Mouse (Mus musculus): ENCODE data around the gene Gpr146.
"Not testable (repeated sequence)": the region's sequence is repeated elsewhere in the genome, so short reads cannot be mapped to it uniquely, and the experiment has no call there.

Gene Gpr146

GRCm38 (mm10) chr5:139381586-139382513, 4.4 kb downstream of the Gpr146 start:
- no peak for DNase-seq (ENCODE audit: low read depth, low spot score)

DNA sequence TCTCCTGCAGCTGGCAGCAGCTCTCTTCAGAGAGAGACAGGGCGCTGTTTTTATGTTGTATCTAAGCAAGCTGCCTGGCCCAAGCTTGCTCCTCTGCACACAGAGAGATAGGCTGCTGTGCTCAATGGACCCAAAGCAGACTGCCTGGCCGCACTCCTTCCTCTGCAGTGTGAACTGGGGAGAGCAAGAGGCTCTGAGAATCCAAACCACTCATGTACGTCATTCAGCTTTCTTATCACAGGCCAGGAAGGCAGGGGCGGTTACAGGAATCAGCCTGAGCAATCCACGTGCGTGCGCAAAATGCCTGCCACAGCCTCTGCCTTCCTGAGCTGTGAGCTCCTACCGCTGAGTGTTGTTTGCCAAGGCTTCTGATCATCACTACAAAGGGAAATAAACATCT, 5.3 kb downstream of the Gpr146 start:
- no peak for DNase-seq (ENCODE audit: low read depth, low spot score)

DNA sequence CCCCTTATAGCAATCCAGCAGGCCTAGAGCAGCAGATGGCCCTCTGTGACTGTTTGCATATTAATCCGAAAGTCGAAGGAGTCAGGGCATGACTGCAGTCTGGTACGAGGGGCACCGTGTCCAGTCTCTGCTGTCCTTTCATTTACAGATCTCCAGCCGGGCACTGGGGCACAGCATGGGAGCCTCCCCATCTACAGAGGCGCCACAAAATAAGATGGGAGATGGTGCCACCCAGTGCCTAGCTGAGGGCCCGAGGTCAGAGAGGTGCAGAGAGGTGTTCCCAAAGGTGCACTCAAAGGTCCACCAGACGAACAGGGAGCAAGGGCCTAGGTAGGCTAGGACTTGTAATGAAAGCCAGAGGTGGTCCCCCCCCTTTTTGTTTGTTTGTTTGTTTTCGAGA, 5.7 kb downstream of the Gpr146 start:
- no peak for DNase-seq (ENCODE audit: low read depth, low spot score)

GRCm38 (mm10) chr5:139384531-139384930, 7.0 kb downstream of the Gpr146 start:
- no peak for DNase-seq (ENCODE audit: low read depth, low spot score)

DNA sequence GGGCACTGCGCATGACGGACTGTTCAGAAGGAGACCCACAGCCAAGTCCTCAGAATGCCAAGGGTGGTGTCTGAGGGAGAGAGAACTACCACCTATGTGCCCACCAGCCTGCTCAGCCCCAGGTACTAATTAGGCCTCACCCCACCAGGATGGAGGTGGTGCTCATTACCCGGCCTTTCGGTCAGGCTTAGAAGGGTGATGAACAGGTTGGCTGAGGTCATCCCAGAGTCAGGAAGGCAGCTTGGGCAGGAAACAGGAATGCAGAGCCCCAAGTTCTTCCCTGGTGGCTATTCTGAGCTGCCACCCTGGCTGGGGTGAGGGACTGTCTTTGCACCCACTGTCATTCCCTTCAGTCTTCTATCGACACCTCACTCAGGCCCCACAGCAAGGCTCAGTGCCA, 8.6 kb downstream of the Gpr146 start:
- no peak for DNase-seq (ENCODE audit: low read depth, low spot score)

DNA sequence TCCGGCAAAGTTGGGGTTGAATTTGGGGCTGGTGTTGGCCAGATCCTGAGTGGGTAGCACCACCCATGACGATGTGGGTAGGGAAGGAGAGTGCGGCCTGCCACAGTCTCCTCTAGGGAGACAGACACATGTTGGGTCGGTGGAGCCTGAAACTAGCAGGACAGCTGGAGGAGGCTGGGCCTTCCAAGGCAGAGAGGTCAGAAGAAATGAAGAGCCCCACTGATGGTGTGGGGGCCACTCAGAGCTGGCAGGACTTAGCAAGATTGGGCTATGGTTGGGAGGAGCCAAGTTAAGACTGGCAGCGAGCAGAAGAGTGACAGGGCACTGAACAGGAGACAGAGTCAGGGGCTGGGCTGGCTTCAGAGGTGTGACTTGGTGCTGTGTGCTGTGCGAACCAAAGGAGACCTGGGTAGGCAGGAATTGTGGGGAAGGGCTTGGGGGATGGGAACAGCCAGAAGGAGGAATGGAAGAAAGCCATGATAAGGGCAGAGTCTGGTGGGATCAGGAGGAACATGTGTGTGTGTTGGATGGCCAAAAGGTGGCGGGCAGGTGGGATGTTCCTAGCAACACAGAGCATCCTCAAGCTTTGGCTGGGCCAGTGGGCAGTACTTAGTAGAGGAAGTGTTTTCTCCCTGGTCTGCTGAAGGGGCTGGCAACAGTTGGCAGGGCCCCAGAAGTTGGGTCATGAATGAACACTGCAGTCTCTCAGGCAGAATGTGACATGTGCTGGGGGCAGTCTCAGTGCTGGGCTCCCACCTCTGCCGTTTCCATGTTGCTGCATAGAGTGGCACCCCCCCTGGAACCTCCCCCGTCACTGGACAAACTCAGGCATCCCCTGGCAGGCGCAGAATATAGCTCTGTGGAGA, 10.1 kb downstream of the Gpr146 start:
- DNase-seq (ENCODE audit: low read depth, low spot score), result no peak

DNA sequence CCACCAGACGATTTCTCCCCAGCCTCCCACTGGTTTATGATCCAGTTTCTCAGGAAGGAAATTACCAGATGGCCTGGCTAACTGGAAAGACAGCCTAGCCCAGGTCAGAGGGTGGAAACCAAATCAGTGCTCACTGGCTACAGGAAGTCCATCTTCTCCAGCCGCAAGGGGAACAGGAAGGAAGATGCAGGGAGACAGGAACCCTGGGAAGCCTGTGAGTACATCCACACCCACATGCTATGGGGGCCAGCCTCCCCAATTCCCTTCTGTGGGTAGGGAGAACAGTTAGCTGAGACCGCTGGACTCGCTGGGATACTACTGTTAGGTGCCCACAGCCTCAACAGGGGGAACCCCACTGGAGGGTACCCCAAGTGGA, 10.7 kb downstream of the Gpr146 start:
- DNase-seq (ENCODE audit: low read depth, low spot score), result no peak

DNA sequence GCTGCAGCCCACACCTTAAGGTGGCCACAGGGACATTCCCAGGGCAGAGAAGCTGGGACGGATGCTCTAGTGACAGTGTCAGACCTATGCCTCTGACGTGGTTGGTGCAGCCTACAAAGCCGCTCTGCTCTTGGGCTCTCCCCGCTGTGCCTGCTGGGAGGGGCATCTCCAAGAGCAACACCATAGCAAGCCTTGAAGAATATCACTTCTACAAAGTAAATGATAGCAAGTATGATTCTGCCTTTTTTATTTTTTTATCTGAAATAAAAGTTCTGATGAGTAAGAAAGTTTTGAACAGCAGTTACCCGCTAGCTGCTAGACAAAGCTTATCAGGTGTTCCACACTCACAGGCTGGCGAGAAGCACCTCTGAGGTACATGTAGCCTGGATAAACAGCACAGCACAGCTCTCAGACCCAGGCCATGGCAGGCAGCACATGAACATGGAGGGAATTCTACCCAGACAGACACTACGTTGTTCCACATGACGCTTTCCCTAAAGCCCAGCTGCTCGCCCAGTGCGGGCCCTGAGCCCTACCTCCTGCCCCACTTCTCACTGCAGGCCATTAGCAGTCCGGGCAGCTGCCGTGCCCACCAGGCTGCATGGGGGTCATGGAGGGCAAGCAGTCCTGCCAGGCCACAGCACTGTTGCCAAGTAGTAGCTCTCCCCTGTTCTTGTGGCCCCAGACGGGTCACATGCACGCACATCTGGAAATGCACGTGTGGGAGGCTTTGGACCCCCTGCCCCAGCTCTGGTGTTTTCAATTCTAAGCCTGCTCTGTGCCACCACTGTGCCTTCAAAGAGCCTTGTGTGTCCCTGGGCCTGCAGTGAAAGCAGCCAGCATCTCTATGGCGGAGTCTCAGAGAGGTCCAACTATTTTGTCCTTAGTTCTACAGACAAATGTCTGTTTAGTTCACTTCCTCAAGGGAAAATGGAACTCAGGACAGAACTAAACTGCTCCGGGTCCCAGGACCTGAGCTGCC, 11.5 kb downstream of the Gpr146 start:
- DNase-seq (ENCODE audit: low read depth, low spot score), result no peak

GRCm38 (mm10) chr5:139389676-139390061, 12.2 kb downstream of the Gpr146 start:
- no peak for DNase-seq (ENCODE audit: low read depth, low spot score)

DNA sequence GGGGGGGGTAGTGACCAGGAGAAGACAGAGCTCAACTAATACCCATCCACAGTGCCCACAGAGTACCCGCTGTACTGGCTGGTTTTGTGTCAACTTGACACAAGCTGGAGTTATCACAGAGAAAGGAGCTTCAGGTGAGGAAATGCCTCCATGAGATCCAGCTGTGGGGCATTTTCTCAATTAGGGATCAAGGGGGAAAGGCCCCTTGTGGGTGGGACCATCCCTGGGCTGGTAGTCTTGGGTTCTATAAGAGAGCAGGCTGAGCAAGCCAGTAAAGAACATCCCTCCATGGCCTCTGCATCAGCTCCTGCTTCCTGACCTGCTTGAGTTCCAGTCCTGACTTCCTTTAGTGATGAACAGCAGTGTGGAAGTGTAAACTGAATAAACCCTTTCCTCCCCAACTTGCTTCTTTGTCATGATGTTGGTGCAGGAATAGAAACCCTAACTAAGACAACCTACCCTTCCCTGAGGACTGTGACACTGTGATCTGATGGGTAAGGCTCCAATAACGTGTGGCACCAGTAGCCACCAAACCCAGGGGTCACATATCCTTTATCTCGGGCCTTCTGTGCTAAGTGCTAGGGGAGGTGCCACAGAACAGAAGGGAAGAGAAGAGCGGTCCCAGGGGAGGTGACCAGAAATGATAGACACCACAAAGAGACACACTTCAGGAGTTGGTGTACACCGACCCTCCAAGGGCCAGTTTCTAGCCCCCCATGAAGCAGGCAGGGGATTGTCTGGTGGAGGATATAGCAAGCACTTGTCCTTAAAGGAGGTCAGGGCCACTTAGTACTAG, 13.0 kb downstream of the Gpr146 start:
- not testable (repeated sequence) for DNase-seq (ENCODE audit: low read depth, low spot score)

DNA sequence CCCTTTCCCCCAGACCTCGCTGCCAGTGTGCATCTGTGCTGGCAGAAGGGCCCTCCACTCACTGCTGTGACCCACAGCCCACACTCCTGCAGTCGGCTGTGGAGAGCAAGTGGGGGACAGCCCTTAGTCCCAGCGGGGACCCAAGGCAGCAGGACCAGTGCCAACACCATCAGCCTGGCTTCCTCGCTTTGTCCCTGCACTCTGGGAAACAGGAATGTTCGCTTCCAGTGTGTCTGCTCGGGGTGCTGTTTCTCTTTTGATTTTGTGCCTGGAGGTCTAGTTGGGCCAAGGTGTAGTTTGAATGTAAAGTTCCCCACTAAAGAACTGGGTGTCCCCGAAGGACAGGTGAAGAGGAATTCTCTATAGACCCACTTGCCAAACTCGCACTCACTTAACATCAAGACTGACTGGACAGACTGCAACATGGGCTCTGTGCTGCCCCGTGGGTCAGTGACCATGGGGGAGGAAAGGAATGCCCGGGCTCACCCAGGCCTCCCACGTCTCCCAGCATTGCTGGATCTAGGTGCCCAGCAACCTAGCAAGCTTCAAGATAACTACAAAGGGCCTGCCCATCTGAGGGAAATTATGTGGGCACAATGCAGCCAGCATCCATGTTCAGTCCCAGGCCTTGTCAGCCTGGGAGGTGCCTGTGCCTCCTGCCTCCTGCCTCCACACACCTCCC, 14.0 kb downstream of the Gpr146 start:
- no peak for DNase-seq (ENCODE audit: low read depth, low spot score)

DNA sequence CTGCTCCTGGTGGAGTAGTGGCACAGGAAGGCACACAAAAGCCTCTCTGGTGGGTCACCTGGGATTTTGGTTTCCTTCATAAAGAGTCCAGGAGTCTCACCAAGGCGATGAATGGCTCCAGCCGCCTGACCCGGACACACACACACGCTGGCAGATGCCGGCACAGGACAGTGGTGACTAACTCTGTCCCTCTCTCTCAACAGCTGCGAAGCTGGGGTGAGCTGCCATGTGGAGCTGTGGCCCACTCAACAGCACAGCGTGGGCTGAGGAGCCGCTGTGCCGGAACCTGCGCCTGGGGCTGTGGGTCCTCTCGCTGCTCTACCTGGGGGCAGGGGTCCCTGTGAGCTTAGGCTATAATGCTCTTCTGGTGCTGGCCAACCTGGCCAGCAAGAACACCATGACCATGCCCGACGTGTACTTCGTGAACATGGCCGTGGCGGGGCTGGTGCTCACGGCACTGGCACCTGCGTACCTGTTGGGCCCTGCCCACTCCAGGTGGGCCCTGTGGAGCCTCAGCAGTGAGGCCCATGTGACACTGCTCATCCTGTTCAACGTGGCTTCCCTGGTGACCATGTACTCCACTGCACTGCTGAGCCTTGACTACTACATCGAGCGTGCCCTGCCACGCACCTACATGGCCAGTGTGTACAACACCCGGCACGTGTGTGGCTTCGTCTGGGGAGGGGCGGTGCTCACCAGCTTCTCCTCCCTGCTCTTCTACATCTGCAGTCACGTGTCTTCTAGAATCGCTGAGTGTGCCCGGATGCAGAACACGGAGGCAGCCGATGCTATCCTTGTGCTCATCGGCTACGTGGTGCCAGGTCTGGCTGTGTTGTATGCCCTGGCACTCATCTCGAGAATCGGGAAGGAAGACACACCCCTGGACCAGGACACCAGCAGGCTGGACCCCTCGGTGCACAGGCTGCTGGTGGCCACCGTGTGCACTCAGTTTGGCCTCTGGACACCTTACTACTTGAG, 15.0 kb downstream of the Gpr146 start:
- DNase-seq (ENCODE audit: low read depth, low spot score), result no peak

DNA sequence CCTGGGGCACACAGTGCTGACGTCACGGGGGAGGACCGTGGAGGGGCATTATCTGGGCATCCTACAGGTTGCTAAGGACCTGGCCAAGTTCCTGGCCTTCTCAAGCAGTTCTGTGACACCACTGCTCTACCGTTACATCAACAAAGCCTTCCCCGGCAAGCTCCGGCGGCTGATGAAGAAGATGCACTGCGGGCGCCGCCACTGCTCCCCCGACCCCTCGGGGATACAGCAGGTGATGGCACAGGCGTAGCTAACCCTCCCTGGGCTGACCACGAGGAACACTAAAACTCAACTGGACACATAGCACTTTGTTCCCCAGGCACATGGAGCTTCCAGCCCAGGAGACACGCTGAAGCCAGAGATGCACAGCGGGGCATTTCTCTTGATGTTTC, 15.7 kb downstream of the Gpr146 start:
- DNase-seq (ENCODE audit: low read depth, low spot score), result no peak

DNA sequence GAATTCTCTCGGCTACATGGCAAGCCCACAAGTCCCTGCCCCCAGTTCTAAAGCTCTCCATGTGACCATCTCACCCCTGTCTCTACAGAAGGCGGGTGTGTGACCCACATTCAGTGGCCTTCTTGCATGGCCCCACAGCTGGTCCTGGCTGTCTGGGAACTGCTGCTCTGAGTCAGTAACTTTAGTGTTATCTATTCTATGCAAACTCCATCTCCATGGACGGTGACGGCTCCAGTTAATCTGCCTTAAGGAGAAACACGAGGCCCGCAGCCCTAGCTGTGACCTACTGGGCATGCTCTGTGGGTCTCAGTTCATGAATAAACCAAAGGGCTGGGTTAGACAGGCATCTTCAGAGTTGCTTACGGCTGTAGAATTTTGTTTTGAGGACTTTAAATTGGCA, 16.9 kb downstream of the Gpr146 start:
- no peak for DNase-seq (ENCODE audit: low read depth, low spot score)

DNA sequence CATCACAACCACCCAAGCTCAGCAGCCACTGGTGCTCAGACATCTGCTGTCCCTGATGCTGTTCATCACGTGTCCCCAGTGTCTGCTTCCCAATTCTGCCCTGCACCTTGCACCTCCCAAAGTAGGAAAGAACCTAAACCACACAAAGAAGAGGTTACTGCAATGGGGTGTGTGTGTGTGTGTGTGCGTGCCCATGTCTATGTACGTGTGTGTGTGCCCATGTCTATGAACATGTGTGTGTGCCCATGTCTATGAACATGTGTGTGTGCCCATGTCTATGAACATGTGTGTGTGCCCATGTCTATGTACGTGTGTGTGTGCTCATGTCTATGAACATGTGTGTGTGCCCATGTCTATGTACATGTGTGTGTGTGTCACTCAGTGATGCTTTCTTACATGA, 18.0 kb downstream of the Gpr146 start:
- DNase-seq (ENCODE audit: low read depth, low spot score), result no peak

DNA sequence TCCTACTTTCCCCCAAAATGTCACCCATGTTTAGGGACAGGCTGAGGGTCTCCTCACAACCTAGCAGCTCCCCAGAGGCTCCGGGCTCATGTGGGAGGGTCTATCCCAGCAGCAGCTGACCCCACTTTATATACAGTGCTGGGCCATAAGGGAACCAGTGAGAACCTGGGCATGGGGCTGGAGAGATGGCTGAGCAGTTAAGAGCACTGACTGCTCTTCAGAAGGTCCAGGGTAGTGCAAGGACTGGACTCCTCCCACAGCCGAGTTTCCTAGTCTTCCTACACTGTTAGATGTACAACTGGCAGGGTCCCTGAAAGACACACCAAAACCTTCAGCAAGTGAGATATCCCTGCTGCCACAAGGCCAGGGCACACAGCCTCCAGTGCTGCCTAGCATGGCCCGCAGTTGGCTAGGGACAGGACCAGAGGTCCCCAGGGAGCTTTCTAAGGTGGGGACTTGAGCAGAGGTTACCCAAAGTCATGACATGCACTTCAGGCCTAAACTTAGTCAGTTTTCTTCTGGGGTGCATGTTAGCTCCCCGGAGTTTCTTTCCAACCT, 19.9 kb downstream of the Gpr146 start:
- no peak for DNase-seq (ENCODE audit: low read depth, low spot score)

DNA sequence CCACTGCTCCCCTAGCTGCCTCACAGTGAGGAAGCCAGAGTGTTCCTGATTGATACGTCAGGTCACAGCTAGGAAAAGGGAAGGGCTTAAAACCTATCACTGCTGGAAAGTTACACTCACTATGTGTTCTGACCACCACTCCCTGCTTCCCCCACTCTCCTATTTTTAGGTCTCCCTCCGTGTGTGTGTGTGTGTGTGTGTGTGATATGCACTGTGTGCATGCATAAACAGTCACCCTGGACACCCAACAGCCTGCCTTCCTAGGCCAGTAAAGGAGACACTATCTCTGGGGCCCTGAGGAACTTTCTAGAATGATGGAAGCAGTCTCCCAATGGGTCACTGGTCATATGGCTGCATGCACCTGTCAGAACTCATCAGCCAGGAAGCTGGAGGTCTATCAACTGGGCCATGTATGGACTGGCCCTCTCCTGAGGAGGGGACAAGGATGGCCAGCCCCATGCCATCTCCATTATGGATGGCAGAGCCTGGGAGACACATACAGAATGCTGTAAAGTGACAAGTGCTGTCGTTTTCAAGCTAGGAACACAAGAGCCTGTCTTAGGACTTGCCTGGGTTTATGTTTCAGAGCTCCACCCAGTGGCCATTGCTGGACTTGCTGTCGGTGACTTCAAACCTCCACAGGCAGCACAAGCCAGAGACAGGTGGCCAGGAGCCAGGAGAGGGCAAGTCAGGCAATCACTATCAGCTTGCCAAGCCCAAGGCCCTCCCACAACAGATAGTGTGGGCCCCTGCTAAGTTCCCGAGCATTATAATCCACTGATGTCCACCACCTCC, 20.7 kb downstream of the Gpr146 start:
- peak; percentile 77 for DNase-seq (ENCODE audit: low read depth, low spot score)

GRCm38 (mm10) chr5:139398786-139399185, 21.3 kb downstream of the Gpr146 start:
- no peak for DNase-seq (ENCODE audit: low read depth, low spot score)
